Mouse (Mus musculus) layer of hippocampus, adult 2 months (tissue): ENCODE measurements at regions not wholly inside any gene's neighbourhood (a gene's known extent, or its start where the extent isn't known, plus 50 kb on each side); places are given as distances from the start of the nearest gene placed in this dataset.

ENCODE experiments used
- DNase-seq, 2 experiments: peaks; one replicate each; pipeline ENCODE4 v3.0.0; 2022; ENCODE audit warnings: low spot score in 2 of 2
- H3K27ac ChIP-seq: fragments of 200-600 bp; 2 replicates; pipeline ENCODE4 v1.8.1; 2022
- H3K4me3 ChIP-seq: fragments of 200-600 bp; 2 replicates; pipeline ENCODE4 v1.8.1; 2022; ENCODE audit warnings: mild to moderate bottlenecking
- CTCF ChIP-seq: fragments of 200-600 bp; conservative IDR thresholded peaks from 2 replicates; pipeline ENCODE4 v1.8.1; 2022; ENCODE audit warnings: antibody characterized with exemption, mild to moderate bottlenecking, moderate library complexity

DNA sequence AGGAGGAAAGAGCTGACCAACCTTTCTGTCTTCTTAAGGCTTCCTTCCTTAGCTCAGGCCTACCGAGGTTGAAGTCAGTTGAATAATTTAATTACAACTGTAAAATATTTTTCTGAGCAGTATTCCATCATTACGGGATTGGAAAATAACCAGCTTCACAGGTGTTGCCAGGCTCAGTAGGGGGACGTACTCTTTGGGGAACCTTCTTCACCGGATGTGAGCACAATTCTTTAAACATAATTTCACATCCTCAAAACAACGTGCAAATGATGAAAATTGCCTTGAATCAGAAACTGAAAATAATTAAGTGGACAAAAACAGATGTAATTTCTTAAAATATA is 515.9 kb downstream of the Tns3 start:
- no peak for DNase-seq
- no peak for TF ChIP-seq CTCF
- no peak overlapping the region for H3K27ac ChIP-seq
- H3K4me3 ChIP-seq: no peak overlapping the region

DNA sequence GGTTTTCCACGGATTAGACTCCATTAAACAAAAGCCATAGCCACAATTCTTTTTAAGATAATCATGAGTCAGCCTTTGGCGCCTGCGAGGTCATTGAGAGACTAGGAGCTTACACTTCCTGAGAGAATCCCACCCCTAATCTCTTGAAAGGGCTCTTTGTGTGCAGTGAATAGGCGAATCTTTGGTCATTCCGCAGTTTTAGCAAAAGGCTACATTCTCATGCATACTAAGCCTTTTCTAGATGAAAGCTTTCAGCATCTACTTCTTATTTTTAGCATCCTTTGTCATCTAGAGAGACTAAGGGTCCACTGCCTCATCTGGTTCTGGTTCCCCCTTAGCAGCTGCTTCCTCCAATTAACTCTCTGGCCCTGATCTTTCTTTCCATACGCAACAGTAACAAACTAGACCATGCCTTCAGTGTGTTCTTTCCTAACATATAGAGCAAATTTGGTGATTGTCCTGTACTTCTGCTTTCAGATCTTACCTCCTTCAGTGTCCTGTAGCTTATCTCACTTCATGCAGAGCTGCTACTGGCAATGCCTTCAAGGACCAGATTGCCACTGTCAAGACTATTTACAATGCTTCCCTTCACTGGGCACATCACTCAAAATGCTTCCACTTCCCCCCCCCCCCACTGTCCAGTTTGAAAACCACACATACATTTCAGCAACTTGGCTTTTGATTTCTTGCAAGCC is 516.4 kb downstream of the Tns3 start:
- no peak for DNase-seq
- TF ChIP-seq CTCF: no peak
- Histone ChIP-seq H3K4me3 (no peak overlapping the region), H3K27ac (no peak overlapping the region)

DNA sequence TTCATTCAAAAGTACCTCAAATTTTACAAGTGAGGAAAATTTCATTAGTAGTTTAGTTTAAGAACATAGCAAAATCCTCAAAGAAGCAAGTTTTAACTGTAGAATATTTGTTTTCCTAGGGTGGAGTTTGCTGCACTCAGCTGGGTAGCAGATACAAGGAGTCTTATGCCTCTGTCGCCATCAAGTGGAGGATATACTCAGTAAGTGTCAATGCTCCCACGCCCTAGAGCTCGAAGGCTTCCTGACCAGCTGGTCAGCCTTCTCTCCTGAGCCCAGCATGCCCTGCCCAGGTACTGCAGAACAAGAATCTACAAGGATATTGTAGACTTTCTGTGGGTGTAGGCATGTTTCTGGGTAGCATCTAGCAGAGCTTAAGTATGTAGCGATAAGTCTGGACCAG is 527.0 kb downstream of the Tns3 start:
- no peak for DNase-seq
- peak; percentile 70 for TF ChIP-seq CTCF
- no peak overlapping the region for H3K27ac ChIP-seq
- no peak overlapping the region for H3K4me3 ChIP-seq

DNA sequence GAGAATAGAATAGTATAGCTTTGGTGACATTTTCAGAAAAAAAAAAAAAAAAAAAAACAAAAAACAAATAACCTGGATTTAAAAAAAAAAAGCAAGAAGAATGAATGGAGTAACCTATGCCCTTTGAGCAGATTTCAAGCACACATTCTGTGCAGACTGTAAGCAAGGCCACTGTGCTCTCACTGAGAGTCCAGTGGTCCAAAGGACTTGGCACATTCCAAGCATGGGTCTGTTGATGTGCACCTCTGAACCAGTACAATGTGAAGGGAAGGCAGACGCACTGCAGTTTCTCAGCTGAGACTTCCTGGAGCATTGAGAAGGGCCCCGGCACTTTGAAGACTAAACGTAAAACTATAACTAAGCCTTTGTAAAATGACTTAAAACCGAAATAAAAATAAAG is 527.7 kb downstream of the Tns3 start:
- Histone ChIP-seq H3K4me3 (no peak overlapping the region), H3K27ac (no peak overlapping the region)
- no peak for TF ChIP-seq CTCF
- no peak for DNase-seq

DNA sequence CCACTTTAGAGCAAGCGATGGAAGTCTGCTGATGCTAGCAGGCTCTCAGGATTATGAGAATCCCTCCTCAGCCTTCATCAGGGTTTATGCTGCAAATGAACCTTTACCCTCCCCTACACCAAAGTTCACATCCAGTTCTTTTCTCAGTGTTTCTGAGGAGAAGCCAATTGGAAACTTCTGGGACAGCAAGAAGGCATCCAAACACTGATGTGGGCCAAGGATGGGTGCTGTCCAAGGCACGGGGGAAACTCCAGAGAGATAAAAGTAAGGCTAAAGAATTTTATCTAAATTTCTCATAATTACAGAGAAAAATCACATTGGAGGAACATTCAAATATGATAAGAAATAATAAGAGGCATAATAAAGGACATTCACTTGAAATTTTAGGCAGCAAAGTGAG is 555.0 kb downstream of the Tns3 start:
- H3K27ac ChIP-seq: no peak overlapping the region
- H3K4me3 ChIP-seq: no peak overlapping the region
- no peak for DNase-seq
- TF ChIP-seq CTCF: no peak

DNA sequence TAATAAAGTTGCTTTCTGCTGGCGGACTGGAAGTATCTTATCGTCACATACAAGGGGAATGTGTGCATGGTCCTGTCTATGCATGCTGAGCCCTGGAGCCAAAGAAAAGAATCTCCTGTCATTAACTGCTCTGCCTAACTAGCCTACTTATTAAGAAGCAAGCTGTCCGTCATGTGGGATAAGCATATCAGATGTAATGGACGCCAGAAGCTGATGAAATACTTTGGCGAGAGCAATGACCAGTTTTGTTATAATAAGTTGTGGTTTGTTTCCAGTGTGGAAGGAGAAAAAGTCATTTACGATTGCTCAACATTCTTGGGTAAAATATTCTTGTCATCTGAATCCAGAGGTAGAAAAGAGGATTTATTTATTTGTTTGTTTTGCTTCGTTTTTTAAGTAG is 563.2 kb downstream of the Tns3 start:
- Histone ChIP-seq H3K27ac (no peak overlapping the region), H3K4me3 (no peak overlapping the region)
- TF ChIP-seq CTCF: no peak
- no peak for DNase-seq

DNA sequence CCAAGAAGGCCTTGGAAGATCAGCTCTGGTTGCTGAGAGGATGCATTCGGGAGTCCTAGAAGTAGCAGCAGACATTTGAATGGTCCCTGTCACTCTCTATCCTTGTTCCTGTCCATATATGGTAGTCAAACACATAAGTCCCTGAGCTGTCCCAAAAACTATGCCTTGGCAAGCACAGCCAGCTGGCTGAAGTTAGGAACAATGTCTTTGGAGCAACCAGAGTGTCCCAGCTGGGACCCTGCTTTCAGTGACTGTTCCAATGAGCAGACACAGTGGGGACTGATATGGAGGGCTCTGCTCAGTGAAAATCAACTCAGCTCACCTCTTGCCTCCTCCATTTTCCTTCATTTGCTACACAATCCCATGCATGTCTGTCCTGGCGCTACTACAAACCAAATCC is 580.0 kb downstream of the Tns3 start:
- TF ChIP-seq CTCF: no peak
- H3K4me3 ChIP-seq: no peak overlapping the region
- no peak for DNase-seq
- no peak overlapping the region for H3K27ac ChIP-seq

DNA sequence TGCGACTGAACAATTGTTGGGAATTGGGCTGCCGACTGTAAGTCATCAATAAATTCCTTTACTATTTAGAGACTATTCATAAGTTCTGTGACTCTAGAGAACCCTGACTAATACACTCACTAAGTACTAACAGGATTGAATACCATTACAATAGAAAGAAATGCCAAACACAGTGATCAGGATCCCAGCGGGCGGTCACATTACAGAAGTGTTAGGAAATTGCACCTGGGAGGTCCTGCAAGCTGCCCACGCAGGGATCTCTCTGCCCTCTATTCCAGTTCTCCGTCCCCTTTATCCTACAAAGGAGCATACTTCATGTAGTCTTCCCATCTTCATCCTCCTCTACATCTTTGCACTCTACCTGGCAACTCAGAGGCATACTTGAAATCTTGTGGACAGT is 581.5 kb downstream of the Tns3 start:
- no peak for TF ChIP-seq CTCF
- no peak overlapping the region for H3K27ac ChIP-seq
- DNase-seq: no peak
- H3K4me3 ChIP-seq: no peak overlapping the region

DNA sequence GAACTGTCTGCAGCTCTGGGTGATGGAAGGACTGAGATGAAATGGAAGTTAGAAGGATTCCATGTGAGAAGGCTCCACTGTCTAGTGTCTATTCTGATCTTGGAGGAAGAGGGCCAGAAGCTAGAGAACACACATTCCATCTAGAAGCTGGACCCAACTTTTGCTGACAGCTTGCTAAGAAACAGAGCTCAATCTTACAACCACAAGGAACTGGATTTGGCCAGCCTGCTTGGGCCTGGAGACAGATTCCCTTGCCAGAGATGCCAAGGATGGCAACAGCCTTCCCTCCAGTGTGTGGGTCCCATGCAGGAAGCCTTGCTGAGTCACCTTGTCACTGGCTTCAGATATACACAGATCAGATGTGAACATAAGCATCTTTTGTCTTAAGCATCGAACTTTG is 591.0 kb downstream of the Tns3 start:
- no peak overlapping the region for H3K4me3 ChIP-seq
- no peak for TF ChIP-seq CTCF
- H3K27ac ChIP-seq: no peak overlapping the region
- DNase-seq: no peak

DNA sequence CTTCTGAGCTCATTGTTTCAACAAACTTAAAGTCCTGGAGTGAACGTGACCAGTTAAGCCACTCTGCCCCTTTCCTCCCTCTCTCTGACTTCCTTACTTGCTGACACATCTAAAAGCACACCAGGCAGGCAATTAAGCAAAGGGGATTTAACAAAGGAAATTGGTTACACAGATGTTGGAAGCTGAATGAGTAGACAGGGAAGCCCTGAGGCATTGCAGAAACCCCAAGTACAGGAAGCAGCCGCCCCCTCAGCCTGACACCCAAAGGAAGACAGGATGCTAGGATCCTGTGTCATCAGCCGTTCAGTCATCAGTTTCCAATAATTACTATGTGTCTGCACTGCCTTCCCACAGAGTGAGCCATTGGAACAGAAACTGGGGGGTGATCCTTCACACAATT is 595.5 kb downstream of the Tns3 start:
- Histone ChIP-seq H3K27ac (no peak overlapping the region), H3K4me3 (no peak overlapping the region)
- DNase-seq: no peak
- no peak for TF ChIP-seq CTCF

DNA sequence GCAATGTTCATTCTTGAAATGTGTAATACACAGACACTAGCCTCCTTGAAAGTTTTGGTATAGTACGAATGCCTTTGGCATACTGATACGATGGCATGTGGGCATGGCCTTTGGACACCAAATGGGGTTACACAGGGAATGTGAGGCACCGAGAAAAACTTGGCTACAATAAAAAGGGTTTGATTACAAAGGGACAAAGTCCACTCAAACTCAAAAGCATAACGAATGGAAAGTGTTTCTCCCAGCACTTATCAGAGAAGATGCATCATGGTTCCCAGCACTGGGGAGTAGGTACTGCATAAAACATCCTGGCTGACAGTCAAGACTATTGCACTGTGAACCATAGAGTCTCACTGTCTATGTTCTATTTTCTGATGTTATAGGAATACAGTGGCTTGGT is 597.0 kb downstream of the Tns3 start:
- no peak for TF ChIP-seq CTCF
- H3K4me3 ChIP-seq: no peak overlapping the region
- DNase-seq: no peak
- no peak overlapping the region for H3K27ac ChIP-seq

DNA sequence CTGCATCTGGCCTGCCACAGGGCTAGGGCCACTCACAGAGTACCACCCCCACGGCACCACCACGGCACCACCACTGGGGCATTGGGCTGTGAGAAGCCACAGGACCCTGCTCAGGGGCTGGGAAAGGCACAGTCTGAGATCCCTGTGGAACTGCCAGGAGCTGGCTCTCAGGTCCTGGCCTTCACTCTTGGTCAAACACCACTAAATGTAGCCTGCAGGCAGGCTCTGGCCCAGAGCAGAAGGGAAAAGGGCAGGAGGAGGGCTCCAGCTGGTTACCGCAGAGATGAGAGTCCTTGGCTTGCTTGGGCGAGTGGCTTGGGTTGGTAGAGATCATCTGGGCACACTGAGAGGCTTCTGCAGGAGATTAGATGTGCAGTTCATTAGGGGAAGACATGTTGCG is 598.5 kb downstream of the Tns3 start:
- TF ChIP-seq CTCF: no peak

DNA sequence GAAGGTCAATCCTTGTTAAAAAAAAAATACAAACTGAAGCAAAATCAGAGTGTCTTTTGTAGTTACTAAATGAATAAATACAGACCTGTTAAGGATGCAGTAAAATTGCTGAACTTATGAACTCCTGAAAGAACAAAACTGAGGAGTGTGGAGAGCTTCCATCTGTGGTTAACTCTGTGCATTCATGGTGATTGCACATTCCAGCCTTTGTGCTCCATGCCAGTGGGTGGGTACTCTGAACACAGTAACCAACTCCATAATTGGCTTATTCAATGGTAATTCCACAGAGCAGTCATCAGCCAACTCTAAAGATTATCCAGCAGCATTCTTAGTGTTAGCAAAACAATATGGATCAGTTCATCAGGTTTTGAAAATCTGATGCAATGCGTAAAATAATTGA is 599.2 kb downstream of the Tns3 start:
- DNase-seq: no peak
- Histone ChIP-seq H3K4me3 (no peak overlapping the region), H3K27ac (no peak overlapping the region)
- no peak for TF ChIP-seq CTCF

More for the DNA sequence above, 598.5 kb downstream of the Tns3 start:
- Histone ChIP-seq H3K4me3 (no peak overlapping the region), H3K27ac (no peak overlapping the region)
- no peak for DNase-seq

DNA sequence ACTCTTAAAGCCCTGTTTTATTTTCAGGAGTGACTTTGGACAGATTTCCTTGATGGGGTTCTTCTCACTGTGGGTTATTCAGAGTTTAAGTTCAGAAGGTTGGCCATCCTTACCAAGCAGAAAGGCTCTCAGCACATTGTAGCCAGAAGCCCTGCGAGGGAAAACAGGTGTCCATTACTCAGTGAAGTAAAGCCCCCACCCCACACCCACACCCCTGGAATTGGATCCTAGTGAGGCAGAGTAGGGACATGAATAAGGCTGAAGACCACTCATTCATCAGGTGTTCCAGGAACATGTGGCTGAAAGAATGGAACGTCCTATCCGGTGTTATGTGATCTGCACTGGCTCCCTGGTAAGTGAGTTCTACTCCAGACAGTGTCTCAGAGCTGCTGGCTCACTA is 602.3 kb downstream of the Tns3 start:
- Histone ChIP-seq H3K4me3 (no peak overlapping the region), H3K27ac (no peak overlapping the region)
- no peak for DNase-seq
- TF ChIP-seq CTCF: no peak

DNA sequence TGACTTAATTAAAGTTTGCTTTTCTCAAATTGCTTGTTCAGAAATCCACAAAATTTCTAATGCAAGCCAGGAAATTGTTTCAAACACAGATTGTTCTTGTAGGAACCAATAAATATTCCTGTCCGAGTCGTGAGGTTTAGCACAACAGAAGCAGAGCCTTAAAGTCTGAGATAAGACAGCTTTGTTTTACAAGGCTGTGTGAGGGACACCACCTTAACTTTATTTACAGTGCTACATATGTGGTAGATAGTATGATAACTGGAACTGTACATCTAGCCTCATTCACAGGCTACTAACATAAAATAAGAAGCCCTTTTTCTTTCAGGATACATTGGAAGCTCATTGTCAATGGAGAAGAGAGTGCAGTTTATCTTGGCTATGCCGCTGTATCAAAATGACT is 602.8 kb downstream of the Tns3 start:
- no peak overlapping the region for H3K27ac ChIP-seq
- no peak for TF ChIP-seq CTCF
- DNase-seq: no peak
- H3K4me3 ChIP-seq: no peak overlapping the region
